Mouse (Mus musculus) CH12.LX (cell line): ENCODE measurements around the gene Bcr. TPM values are rescaled to one million over a fixed set of nuclear protein-coding genes. Genes with fewer than 3 reads are reported as not detected.

Experiments used
- DNase-seq: peaks from one replicate; pipeline ENCODE4 v3.0.0-alpha.2; 2013; ENCODE audit errors: extremely low read depth
- H3K27ac ChIP-seq: 2 replicates; pipeline ENCODE4 v1.5.1; 2012; ENCODE audit warnings: low read depth, mild to moderate bottlenecking, control low read depth, moderate library complexity; ENCODE audit not compliant: insufficient read depth
- H3K27me3 ChIP-seq: replicated peaks from 2 replicates; pipeline ENCODE3; 2012; ENCODE audit warnings: inconsistent platforms
- H3K36me3 ChIP-seq, 2 experiments: replicated peaks in 1 of 2; 2 replicates each; pipeline versions ENCODE3 to v1.6.1; 2012; ENCODE audit warnings: inconsistent platforms in 1 of 2, low read length in 1 of 2, mild to moderate bottlenecking in 1 of 2, mixed read lengths in 1 of 2, moderate library complexity in 1 of 2; ENCODE audit not compliant: control insufficient read depth in 1 of 2, insufficient read depth in 1 of 2
- H3K4me1 ChIP-seq, 2 experiments: 2 replicates each; pipeline ENCODE4 v1.6.1; 2012; ENCODE audit warnings: inconsistent platforms in 1 of 2, moderate library complexity in 1 of 2; ENCODE audit not compliant: insufficient read depth in 2 of 2, control insufficient read depth in 1 of 2
- H3K4me2 ChIP-seq: 2 replicates; pipeline ENCODE4 v1.6.1; 2012; ENCODE audit warnings: low read depth, mild to moderate bottlenecking, control low read depth; ENCODE audit not compliant: poor library complexity, insufficient read depth, severe bottlenecking
- H3K4me3 ChIP-seq, 3 experiments: fragments of 150-350 bp in 1 of 3; sonication (generic) in 1 of 3; replicated peaks in 1 of 3; 2 replicates each; pipeline versions ENCODE3 to v1.5.1; 2011 to 2012; ENCODE audit warnings: low read depth in 2 of 3, low read length in 2 of 3, mild to moderate bottlenecking in 2 of 3, moderate library complexity in 2 of 3, control low read depth in 1 of 3, improper control_type of control experiment in 1 of 3, inconsistent platforms in 1 of 3, mixed read lengths in 1 of 3; ENCODE audit not compliant: poor library complexity in 1 of 3
- H3K79me2 ChIP-seq: replicated peaks from 2 replicates; pipeline ENCODE4 v1.6.1; 2012; ENCODE audit warnings: mild to moderate bottlenecking, moderate library complexity; ENCODE audit not compliant: control insufficient read depth, poor library complexity, insufficient read depth, severe bottlenecking; ENCODE audit errors: extremely low read depth
- H3K9ac ChIP-seq: 2 replicates; pipeline ENCODE4 v1.6.1; 2012; ENCODE audit warnings: low read depth, mild to moderate bottlenecking, control low read depth, moderate library complexity; ENCODE audit not compliant: insufficient read depth
- H3K9me3 ChIP-seq: replicated peaks from 2 replicates; pipeline ENCODE3; 2012; ENCODE audit warnings: low read length, inconsistent platforms, mixed read lengths
- BHLHE40 ChIP-seq: IDR thresholded peaks from 2 replicates; pipeline ENCODE4 v1.6.1; 2011; ENCODE audit warnings: mild to moderate bottlenecking, low read depth, low read length, improper control_type of control experiment
- CHD1 ChIP-seq: IDR thresholded peaks from 2 replicates; pipeline ENCODE4 v1.6.1; 2012; ENCODE audit warnings: low read depth, low read length, improper control_type of control experiment, inconsistent platforms
- CHD2 ChIP-seq: IDR thresholded peaks from 2 replicates; pipeline ENCODE4 v1.6.1; 2011; ENCODE audit warnings: low read length, improper control_type of control experiment
- CTCF ChIP-seq, 2 experiments: IDR thresholded peaks in 1 of 2; conservative IDR thresholded peaks in 1 of 2; 2 replicates each; pipeline ENCODE4 v1.5.1; 2011 to 2012; ENCODE audit warnings: low read depth in 2 of 2, low read length in 2 of 2, improper control_type of control experiment in 1 of 2, inconsistent platforms in 1 of 2, mild to moderate bottlenecking in 1 of 2, moderate library complexity in 1 of 2
- E2F4 ChIP-seq: IDR thresholded peaks from 2 replicates; pipeline ENCODE4 v1.6.1; 2011; ENCODE audit warnings: low read depth, low read length, improper control_type of control experiment; ENCODE audit not compliant: insufficient replicate concordance
- ELF1 ChIP-seq: IDR thresholded peaks from 2 replicates; pipeline ENCODE4 v1.6.1; 2014; ENCODE audit warnings: low read depth, mild to moderate bottlenecking, inconsistent platforms, low read length, improper control_type of control experiment
- EP300 ChIP-seq: IDR thresholded peaks from 2 replicates; pipeline ENCODE4 v1.6.1; 2011; ENCODE audit warnings: low read length, improper control_type of control experiment
- ETS1 ChIP-seq: conservative IDR thresholded peaks from 2 replicates; pipeline ENCODE4 v1.6.1; 2012; ENCODE audit warnings: low read depth, mild to moderate bottlenecking, inconsistent platforms, low read length, improper control_type of control experiment, moderate library complexity
- GABPA ChIP-seq: IDR thresholded peaks from 2 replicates; pipeline ENCODE4 v1.6.1; 2012; ENCODE audit warnings: low read depth, low read length, improper control_type of control experiment, inconsistent platforms; ENCODE audit not compliant: insufficient replicate concordance
- HCFC1 ChIP-seq: IDR thresholded peaks from 2 replicates; pipeline ENCODE4 v1.6.1; 2012; ENCODE audit warnings: low read depth, mild to moderate bottlenecking, inconsistent platforms, low read length, improper control_type of control experiment
- IRF4 ChIP-seq: IDR thresholded peaks from 2 replicates; pipeline ENCODE4 v1.6.1; 2014; ENCODE audit warnings: low read depth, mild to moderate bottlenecking, inconsistent platforms, low read length, improper control_type of control experiment
- JUN ChIP-seq: IDR thresholded peaks from 2 replicates; pipeline ENCODE4 v1.6.1; 2011; ENCODE audit warnings: low read depth, mild to moderate bottlenecking, low read length, improper control_type of control experiment, moderate library complexity; ENCODE audit not compliant: insufficient read depth
- JUND ChIP-seq: conservative IDR thresholded peaks from 2 replicates; pipeline ENCODE4 v1.6.1; 2011; ENCODE audit warnings: low read depth, low read length, improper control_type of control experiment
- KAT2A ChIP-seq: IDR thresholded peaks from 2 replicates; pipeline ENCODE4 v1.6.1; 2012; ENCODE audit warnings: low read length, improper control_type of control experiment, inconsistent platforms; ENCODE audit not compliant: insufficient replicate concordance
- MAFK ChIP-seq: IDR thresholded peaks from 2 replicates; pipeline ENCODE4 v1.6.1; 2011; ENCODE audit warnings: low read length, improper control_type of control experiment; ENCODE audit not compliant: insufficient replicate concordance
- MAX ChIP-seq: IDR thresholded peaks from 2 replicates; pipeline ENCODE4 v1.6.1; 2011; ENCODE audit warnings: low read length, improper control_type of control experiment
- MAZ ChIP-seq: IDR thresholded peaks from 2 replicates; pipeline ENCODE4 v1.6.1; 2012; ENCODE audit warnings: low read depth, mild to moderate bottlenecking, inconsistent platforms, low read length, improper control_type of control experiment, moderate library complexity
- MEF2A ChIP-seq: IDR thresholded peaks from 2 replicates; pipeline ENCODE4 v1.6.1; 2014; ENCODE audit warnings: low read depth, mild to moderate bottlenecking, inconsistent platforms, low read length, improper control_type of control experiment, borderline replicate concordance
- MXI1 ChIP-seq: IDR thresholded peaks from 2 replicates; pipeline ENCODE4 v1.6.1; 2011; ENCODE audit warnings: mild to moderate bottlenecking, low read depth, low read length, improper control_type of control experiment
- MYC ChIP-seq: IDR thresholded peaks from 2 replicates; pipeline ENCODE4 v1.6.1; 2011; ENCODE audit warnings: low read depth, mild to moderate bottlenecking, improper control_type of control experiment, low read length
- NELFE ChIP-seq: IDR thresholded peaks from 2 replicates; pipeline ENCODE4 v1.6.1; 2011; ENCODE audit warnings: low read depth, low read length, improper control_type of control experiment
- NRF1 ChIP-seq: IDR thresholded peaks from 2 replicates; pipeline ENCODE4 v1.6.1; 2014; ENCODE audit warnings: low read depth, mild to moderate bottlenecking, inconsistent platforms, low read length, improper control_type of control experiment, moderate library complexity
- PAX5 ChIP-seq: IDR thresholded peaks from 2 replicates; pipeline ENCODE4 v1.6.1; 2012; ENCODE audit warnings: low read length, inconsistent platforms, mixed read lengths
- POLR2A ChIP-seq: IDR thresholded peaks from 2 replicates; pipeline ENCODE4 v1.6.1; 2011; ENCODE audit warnings: low read depth, mild to moderate bottlenecking, improper control_type of control experiment, low read length
- POLR2AphosphoS2 ChIP-seq: IDR thresholded peaks from 2 replicates; pipeline ENCODE4 v1.6.1; 2011; ENCODE audit warnings: low read depth, low read length, improper control_type of control experiment
- RAD21 ChIP-seq: IDR thresholded peaks from 2 replicates; pipeline ENCODE4 v1.6.1; 2011; ENCODE audit warnings: low read depth, mild to moderate bottlenecking, low read length, improper control_type of control experiment, moderate library complexity
- RCOR1 ChIP-seq: conservative IDR thresholded peaks from 2 replicates; pipeline ENCODE4 v1.6.1; 2012; ENCODE audit warnings: low read depth, mild to moderate bottlenecking, inconsistent platforms, low read length, improper control_type of control experiment
- SIN3A ChIP-seq: IDR thresholded peaks from 2 replicates; pipeline ENCODE4 v1.6.1; 2012; ENCODE audit warnings: low read length, improper control_type of control experiment, inconsistent platforms
- SMC3 ChIP-seq: IDR thresholded peaks from 2 replicates; pipeline ENCODE4 v1.6.1; 2011; ENCODE audit warnings: low read depth, low read length, improper control_type of control experiment
- TBP ChIP-seq: conservative IDR thresholded peaks from 2 replicates; pipeline ENCODE4 v1.6.1; 2011; ENCODE audit warnings: low read depth, low read length, improper control_type of control experiment
- TCF12 ChIP-seq: IDR thresholded peaks from 2 replicates; pipeline ENCODE4 v1.6.1; 2014; ENCODE audit warnings: low read depth, mild to moderate bottlenecking, inconsistent platforms, low read length, improper control_type of control experiment
- UBTF ChIP-seq: IDR thresholded peaks from 2 replicates; pipeline ENCODE4 v1.6.1; 2012; ENCODE audit warnings: low read depth, mild to moderate bottlenecking, inconsistent platforms, low read length, improper control_type of control experiment, moderate library complexity
- USF1 ChIP-seq: IDR thresholded peaks from 2 replicates; pipeline ENCODE4 v1.6.1; 2014; ENCODE audit warnings: low read depth, mild to moderate bottlenecking, inconsistent platforms, low read length, improper control_type of control experiment
- USF2 ChIP-seq: conservative IDR thresholded peaks from 2 replicates; pipeline ENCODE4 v1.6.1; 2011; ENCODE audit warnings: low read depth, low read length, improper control_type of control experiment
- ZC3H11A ChIP-seq: IDR thresholded peaks from 2 replicates; pipeline ENCODE4 v1.6.1; 2012; ENCODE audit warnings: low read depth, mild to moderate bottlenecking, inconsistent platforms, low read length, improper control_type of control experiment
- ZKSCAN1 ChIP-seq: IDR thresholded peaks from 2 replicates; pipeline ENCODE4 v1.6.1; 2012; ENCODE audit warnings: low read depth, inconsistent platforms, low read length, improper control_type of control experiment, borderline replicate concordance
- ZMIZ1 ChIP-seq: IDR thresholded peaks from 2 replicates; pipeline ENCODE4 v1.6.1; 2012; ENCODE audit warnings: low read depth, mild to moderate bottlenecking, inconsistent platforms, low read length, improper control_type of control experiment
- ZNF384 ChIP-seq: IDR thresholded peaks from 2 replicates; pipeline ENCODE4 v1.6.1; 2012; ENCODE audit warnings: low read depth, low read length, improper control_type of control experiment, inconsistent platforms
- dilution Hi-C: fragments of 300-500 bp; cut with MboI; formaldehyde crosslinking; loops from 2 replicates; pipeline ENCODE4 v1.14.3; 2020; ENCODE audit warnings: low sequenced_read_pairs; ENCODE audit not compliant: extremely low pct_unique_long_range_greater_than_20kb, extremely low pct_ligation_motif_present
- in situ Hi-C: fragments of 300-500 bp; cut with MboI; formaldehyde crosslinking; loops from 3 replicates; pipeline ENCODE4 v1.14.3; 2019; ENCODE audit warnings: low sequenced_read_pairs, low pct_ligation_motif_present, low pct_unique_long_range_greater_than_20kb, mixed read lengths
- polyA plus RNA-seq: library from polyadenylated mRNA; unstranded; fragments of >175 nt; gene quantifications from 2 replicates; pipeline ENCODE4 v1.2.1, GENCODE M21; 2012; ENCODE audit warnings: low read depth; ENCODE audit not compliant: insufficient read length
- total RNA-seq, 2 experiments: library from RNA; depleted of rRNA; stranded (reverse); fragments of 300-350 nt in 1 of 2; fragments of >200 nt in 1 of 2; gene quantifications; 2 replicates each; pipeline ENCODE4 v1.2.3; 2012 to 2014

Bcr gene
- total and polyA plus RNA-seq, 3 experiments, result 4.0 to 22.1 (median 20.0) TPM

- Histone ChIP-seq H3K36me3 (peaks cover 0 to 6% of the 10 kb centered on the region in 2 experiments), H3K4me1 (peaks cover 17 to 67% of the 10 kb centered on the region in 2 experiments), H3K9me3 (peaks cover 5% of the 10 kb centered on the region), H3K27ac (peak overlapping the region; percentile 97), H3K9ac (peak overlapping the region; percentile 39), H3K4me2 (peak overlapping the region; percentile 83), H3K4me3 (peak overlapping the region in 2 of 3 experiments; percentile 8 to 12), H3K27me3 (no peaks in the 10 kb centered on the region), H3K79me2 (peaks cover 46% of the 10 kb centered on the region)
- in situ Hi-C loops, result no loop called here
- no peak for TF ChIP-seq NELFE
- TF ChIP-seq MAFK, result peak; percentile 97
- peak; percentile 20; the same call in 1 of the 2 replicates for TF ChIP-seq HCFC1
- TF ChIP-seq MYC, result peak; percentile 95
- TF ChIP-seq SIN3A, result peak; percentile 91
- TF ChIP-seq CHD2, result peak; percentile 76
- peak; percentile 46 for TF ChIP-seq NRF1
- TF ChIP-seq TCF12, result peak; percentile 79
- TF ChIP-seq TBP, result peak; percentile 75
- TF ChIP-seq MAX, result peak; percentile 88; the same call in 1 of the 2 replicates
- TF ChIP-seq ZKSCAN1, result no peak
- TF ChIP-seq JUN, result peak; percentile 83
- no peak; the same call in none of the 2 replicates for TF ChIP-seq RAD21
- peak; percentile 66; the same call in 1 of the 2 replicates for TF ChIP-seq ZMIZ1
- TF ChIP-seq ZC3H11A, result no peak
- peak; percentile 94 for TF ChIP-seq EP300
- no peak for TF ChIP-seq ZNF384
- TF ChIP-seq USF1, result no peak
- TF ChIP-seq MXI1, result no peak
- no peak for TF ChIP-seq CTCF (conservative IDR thresholded peaks at IDR 0.05 in 1 of 2, IDR thresholded peaks at IDR 0.05 in 1 of 2; ENCODE audit: low read depth in 2 of 2, low read length in 2 of 2)
- TF ChIP-seq RCOR1, result peak; percentile 93
- peak; percentile 80 for TF ChIP-seq JUND
- peak; percentile 98 for TF ChIP-seq BHLHE40
- no peak for TF ChIP-seq KAT2A
- peak; percentile 74 for TF ChIP-seq ELF1
- no peak for TF ChIP-seq E2F4
- no peak for TF ChIP-seq UBTF
- peak; percentile 97 for TF ChIP-seq IRF4
- no peak for TF ChIP-seq PAX5
- peak; percentile 47 for TF ChIP-seq POLR2A
- TF ChIP-seq CHD1, result no peak
- TF ChIP-seq ETS1, result peak; percentile 99
- no peak for TF ChIP-seq SMC3
- peak; percentile 86 for TF ChIP-seq MEF2A
- no peak for TF ChIP-seq GABPA
- TF ChIP-seq MAZ, result peak; percentile 76
- 0 out of 2 replicates have a peak, but pooled peaks have one; percentile 34 for TF ChIP-seq POLR2AphosphoS2
- TF ChIP-seq USF2, result peak; percentile 38; the same call in 1 of the 2 replicates
- peak; percentile 97 for DNase-seq
- dilution Hi-C loops, result no loop called here
These were observed 162.2 kb downstream of the Bcr start for GRCm38 (mm10) chr10:75222611-75222998.
